Mouse (Mus musculus): ENCODE measurements around the gene Faah. TPM values are rescaled to one million over a fixed set of nuclear protein-coding genes. Genes with fewer than 3 reads are reported as not detected.

Gene Faah
- polyA plus RNA-seq, 1 experiment: 133 TPM

- TF ChIP-seq POLR2A (IDR thresholded peaks at IDR 0.05; ENCODE audit: extremely low read depth, insufficient read depth, low read length): no peak
- no peak for TF ChIP-seq CTCF (IDR thresholded peaks at IDR 0.05; ENCODE audit: extremely low read depth, insufficient read depth, low read length)
- Histone ChIP-seq H3K4me3 (ENCODE audit: insufficient read depth, low read length) (no peak overlapping the region), H3K4me1 (ENCODE audit: control insufficient read depth, insufficient read depth, low read length) (no peaks in the 10 kb centered on the region), H3K27ac (ENCODE audit: insufficient read depth, low read length) (no peak overlapping the region)
Observed at GRCm38 (mm10) chr4:115984967-115985366, 32.8 kb downstream of the Faah start.

DNA sequence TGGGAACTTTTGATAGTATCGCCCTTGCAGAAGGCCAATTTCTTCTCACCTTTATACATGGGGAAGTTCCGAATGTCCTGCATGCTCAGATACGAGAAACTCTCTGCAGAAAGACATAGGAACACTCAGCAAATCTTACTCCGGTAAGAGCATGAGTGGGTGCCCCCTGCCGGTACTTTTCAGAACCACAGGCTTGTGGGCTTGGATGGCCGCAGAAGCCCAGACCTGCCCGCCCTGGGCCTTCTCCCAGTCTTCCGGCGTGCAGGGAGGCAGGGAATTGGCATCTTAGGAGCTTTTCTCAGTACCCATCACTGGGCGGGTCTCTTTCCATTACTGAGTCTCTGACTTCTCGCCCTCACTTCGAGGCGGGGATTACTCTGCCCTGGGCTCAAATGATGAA, 33.6 kb downstream of the Faah start:
- H3K27ac ChIP-seq (ENCODE audit: insufficient read depth, low read length): no peak overlapping the region
- H3K4me3 ChIP-seq (ENCODE audit: insufficient read depth, low read length): no peak overlapping the region
- H3K4me1 ChIP-seq (ENCODE audit: control insufficient read depth, insufficient read depth, low read length): no peaks in the 10 kb centered on the region; the same call in 1 of the 2 replicates
- TF ChIP-seq POLR2A (IDR thresholded peaks at IDR 0.05; ENCODE audit: extremely low read depth, insufficient read depth, low read length) (no peak), CTCF (IDR thresholded peaks at IDR 0.05; ENCODE audit: extremely low read depth, insufficient read depth, low read length) (peak; percentile 63)

DNA sequence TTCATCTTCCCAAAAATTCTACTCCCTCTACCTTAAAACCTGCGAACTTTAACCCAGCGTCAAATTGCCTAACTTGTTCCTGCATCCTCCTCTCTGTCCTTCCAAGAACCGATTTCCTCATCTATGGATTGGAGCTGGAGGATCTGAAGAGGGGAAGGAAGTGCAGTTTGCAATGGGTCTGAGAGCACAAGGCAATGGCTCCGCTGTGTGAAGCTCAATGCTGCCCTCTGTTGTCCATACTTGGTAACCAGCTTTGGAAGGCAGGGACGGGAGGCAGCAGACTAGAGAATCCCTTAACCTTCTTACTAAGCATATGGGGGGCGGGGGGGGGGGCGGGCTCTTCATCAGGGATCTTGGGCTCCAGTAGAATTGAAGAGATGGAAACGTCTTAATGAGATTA, 37.0 kb downstream of the Faah start:
- no peaks in the 10 kb centered on the region; the same call in 1 of the 2 replicates for H3K4me1 ChIP-seq (ENCODE audit: control insufficient read depth, insufficient read depth, low read length)
- TF ChIP-seq CTCF (IDR thresholded peaks at IDR 0.05; ENCODE audit: extremely low read depth, insufficient read depth, low read length) (peak; percentile 96), POLR2A (IDR thresholded peaks at IDR 0.05; ENCODE audit: extremely low read depth, insufficient read depth, low read length) (no peak)
- no peak overlapping the region for H3K4me3 ChIP-seq (ENCODE audit: insufficient read depth, low read length)
- no peak overlapping the region for H3K27ac ChIP-seq (ENCODE audit: insufficient read depth, low read length)

DNA sequence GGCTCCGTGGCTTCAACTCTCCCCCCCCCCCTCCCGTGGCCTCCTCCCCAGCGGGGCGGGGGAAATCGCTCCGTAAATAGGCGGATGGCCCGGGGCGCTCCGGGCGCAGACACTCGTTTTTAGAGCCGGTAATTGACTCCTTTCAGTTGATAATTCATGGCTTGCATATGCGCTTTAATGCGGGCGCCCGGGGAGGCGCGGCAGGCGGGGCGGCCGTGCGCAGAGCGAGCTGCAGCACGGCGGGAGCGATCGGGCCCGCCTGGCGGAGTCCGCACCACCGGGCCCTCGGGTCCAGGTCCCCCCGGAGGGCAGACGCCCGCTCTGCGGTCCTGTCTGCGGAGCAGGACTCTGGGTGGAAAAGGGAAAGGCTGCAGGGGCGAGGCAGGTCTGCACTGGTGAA, 38.3 kb downstream of the Faah start:
- no peak overlapping the region for H3K27ac ChIP-seq (ENCODE audit: insufficient read depth, low read length)
- no peaks in the 10 kb centered on the region; the same call in 1 of the 2 replicates for H3K4me1 ChIP-seq (ENCODE audit: control insufficient read depth, insufficient read depth, low read length)
- H3K4me3 ChIP-seq (ENCODE audit: insufficient read depth, low read length): peak overlapping the region; percentile 21; the same call in 1 of the 2 replicates
- TF ChIP-seq CTCF (IDR thresholded peaks at IDR 0.05; ENCODE audit: extremely low read depth, insufficient read depth, low read length) (no peak), POLR2A (IDR thresholded peaks at IDR 0.05; ENCODE audit: extremely low read depth, insufficient read depth, low read length) (no peak)

DNA sequence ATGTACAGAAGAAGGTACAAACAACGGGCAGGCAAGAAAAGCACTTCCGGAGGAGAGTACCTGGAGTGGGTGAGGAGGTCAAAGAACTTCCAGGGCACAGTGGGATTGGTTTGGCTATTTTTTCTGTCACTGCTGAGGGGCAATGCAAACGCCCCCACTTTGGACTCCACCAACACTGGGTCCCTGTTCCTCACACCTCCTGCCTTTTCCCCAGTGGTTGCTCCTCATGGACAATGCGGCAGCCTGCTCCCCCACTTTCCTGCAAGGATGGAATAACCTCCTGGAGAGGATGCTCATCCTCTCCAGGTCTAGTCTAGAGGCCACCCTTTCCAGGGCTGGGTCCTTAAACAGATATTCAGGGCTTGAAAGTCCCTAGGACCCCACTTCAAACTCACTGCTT, 38.8 kb downstream of the Faah start:
- Histone ChIP-seq H3K4me1 (ENCODE audit: control insufficient read depth, insufficient read depth, low read length) (no peaks in the 10 kb centered on the region; the same call in 1 of the 2 replicates), H3K4me3 (ENCODE audit: insufficient read depth, low read length) (no peak overlapping the region), H3K27ac (ENCODE audit: insufficient read depth, low read length) (no peak overlapping the region)
- no peak for TF ChIP-seq CTCF (IDR thresholded peaks at IDR 0.05; ENCODE audit: extremely low read depth, insufficient read depth, low read length)
- TF ChIP-seq POLR2A (IDR thresholded peaks at IDR 0.05; ENCODE audit: extremely low read depth, insufficient read depth, low read length): no peak

DNA sequence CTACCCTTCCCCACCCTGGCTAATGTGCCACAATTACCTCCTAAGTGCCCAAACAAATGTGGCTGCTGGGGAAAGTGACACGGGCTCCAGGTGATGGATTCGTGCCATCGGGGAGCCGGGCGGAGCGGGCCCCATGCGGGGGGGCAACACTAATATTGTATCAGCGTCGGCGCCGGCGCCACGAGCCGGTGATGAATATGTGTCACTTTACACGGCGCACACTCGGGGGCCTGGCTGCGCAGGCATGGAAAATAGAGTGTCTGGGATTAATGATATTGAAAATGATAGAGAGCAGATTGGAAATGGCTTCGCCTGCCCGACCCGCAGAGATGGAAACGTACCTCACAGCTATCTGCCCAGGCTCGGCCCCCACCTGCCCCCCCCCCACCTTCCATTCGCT, 45.2 kb downstream of the Faah start:
- no peaks in the 10 kb centered on the region for H3K4me1 ChIP-seq (ENCODE audit: control insufficient read depth, insufficient read depth, low read length)
- TF ChIP-seq CTCF (IDR thresholded peaks at IDR 0.05; ENCODE audit: extremely low read depth, insufficient read depth, low read length): no peak
- TF ChIP-seq POLR2A (IDR thresholded peaks at IDR 0.05; ENCODE audit: extremely low read depth, insufficient read depth, low read length): no peak
- no peak overlapping the region for H3K27ac ChIP-seq (ENCODE audit: insufficient read depth, low read length)
- H3K4me3 ChIP-seq (ENCODE audit: insufficient read depth, low read length): no peak overlapping the region

DNA sequence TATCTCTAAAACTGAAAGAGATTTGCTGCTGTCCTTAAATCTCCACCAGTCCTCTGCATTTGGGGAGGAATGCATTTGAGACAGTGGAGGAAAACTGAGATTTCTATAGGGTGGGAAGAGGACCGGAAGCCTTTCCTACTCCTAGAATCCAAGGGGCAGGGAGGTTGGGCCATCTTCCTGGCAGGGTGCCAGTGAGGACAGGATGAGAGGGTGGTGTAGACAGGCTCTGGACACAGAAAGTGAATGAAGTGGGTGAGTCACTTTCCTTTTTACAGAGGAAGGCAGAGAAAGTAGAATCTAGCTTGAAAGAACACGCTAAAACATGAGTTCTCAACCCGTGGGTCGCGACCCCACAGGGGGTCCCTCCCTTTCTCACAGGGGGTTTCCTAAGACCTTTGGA, 53.3 kb downstream of the Faah start:
- Histone ChIP-seq H3K27ac (ENCODE audit: insufficient read depth, low read length) (no peak overlapping the region), H3K4me1 (ENCODE audit: control insufficient read depth, insufficient read depth, low read length) (no peaks in the 10 kb centered on the region), H3K4me3 (ENCODE audit: insufficient read depth, low read length) (no peak overlapping the region)
- TF ChIP-seq CTCF (IDR thresholded peaks at IDR 0.05; ENCODE audit: extremely low read depth, insufficient read depth, low read length): no peak
- no peak for TF ChIP-seq POLR2A (IDR thresholded peaks at IDR 0.05; ENCODE audit: extremely low read depth, insufficient read depth, low read length)

DNA sequence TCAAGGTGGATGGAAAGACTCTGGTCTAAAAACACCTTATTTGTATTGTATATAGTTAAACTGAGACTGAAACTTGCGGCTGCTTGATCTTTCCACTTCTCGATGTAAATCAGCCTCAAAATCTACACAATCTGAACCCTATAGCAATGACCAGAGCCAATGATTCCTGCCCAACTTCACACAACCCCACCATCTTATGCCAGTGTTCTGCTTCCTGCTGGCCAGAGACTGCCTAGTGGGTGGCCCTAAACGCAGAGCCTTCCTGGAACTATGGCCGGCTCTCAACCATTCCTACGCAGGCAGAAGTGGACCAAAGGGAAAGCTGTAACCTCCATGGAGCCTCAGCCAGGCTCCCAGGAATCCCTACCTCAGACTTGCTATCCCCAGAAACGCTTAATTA, 54.0 kb downstream of the Faah start:
- no peaks in the 10 kb centered on the region for H3K4me1 ChIP-seq (ENCODE audit: control insufficient read depth, insufficient read depth, low read length)
- H3K27ac ChIP-seq (ENCODE audit: insufficient read depth, low read length): no peak overlapping the region
- no peak for TF ChIP-seq CTCF (IDR thresholded peaks at IDR 0.05; ENCODE audit: extremely low read depth, insufficient read depth, low read length)
- no peak overlapping the region for H3K4me3 ChIP-seq (ENCODE audit: insufficient read depth, low read length)

DNA sequence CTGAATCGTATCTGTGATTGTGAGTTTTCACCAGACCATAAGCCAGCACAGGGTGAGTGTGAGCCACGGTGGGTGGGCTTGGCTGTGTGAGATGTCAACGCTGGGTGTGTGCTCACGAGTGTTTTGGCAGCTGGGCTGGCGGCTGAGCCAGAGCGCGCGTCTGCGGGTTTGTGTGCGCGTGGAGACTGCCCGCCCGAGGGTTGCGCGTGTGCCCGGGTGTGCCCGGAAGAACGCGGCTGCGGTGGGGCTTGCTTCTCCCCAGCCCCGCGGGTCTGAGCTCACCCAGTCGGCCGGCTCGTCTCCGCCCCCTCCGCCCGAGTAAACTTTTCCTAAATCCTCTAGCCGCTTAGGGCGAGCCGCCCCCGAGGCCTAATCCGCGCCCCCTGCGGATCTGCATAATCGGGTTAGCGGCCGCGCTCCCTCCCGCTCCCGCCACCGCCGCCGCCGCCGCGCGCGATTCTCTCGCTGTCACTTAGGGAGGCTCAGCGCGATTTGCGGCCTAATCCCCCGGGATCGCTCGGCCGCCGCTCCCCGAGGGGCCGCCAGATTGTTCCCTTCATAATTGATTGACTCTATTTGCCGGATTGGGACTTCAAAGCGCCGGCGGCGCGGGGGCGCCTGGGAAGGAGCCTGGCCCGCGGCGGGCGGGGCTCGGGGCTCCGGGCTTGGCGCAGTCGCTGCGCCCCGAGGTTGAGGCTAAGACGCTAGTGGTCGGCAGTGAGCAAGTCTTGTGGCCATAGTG, 54.9 kb downstream of the Faah start:
- Histone ChIP-seq H3K4me3 (ENCODE audit: insufficient read depth, low read length) (peak overlapping the region; percentile 40), H3K27ac (ENCODE audit: insufficient read depth, low read length) (no peak overlapping the region), H3K4me1 (ENCODE audit: control insufficient read depth, insufficient read depth, low read length) (no peaks in the 10 kb centered on the region)
- TF ChIP-seq POLR2A (IDR thresholded peaks at IDR 0.05; ENCODE audit: extremely low read depth, insufficient read depth, low read length) (no peak), CTCF (IDR thresholded peaks at IDR 0.05; ENCODE audit: extremely low read depth, insufficient read depth, low read length) (no peak)

DNA sequence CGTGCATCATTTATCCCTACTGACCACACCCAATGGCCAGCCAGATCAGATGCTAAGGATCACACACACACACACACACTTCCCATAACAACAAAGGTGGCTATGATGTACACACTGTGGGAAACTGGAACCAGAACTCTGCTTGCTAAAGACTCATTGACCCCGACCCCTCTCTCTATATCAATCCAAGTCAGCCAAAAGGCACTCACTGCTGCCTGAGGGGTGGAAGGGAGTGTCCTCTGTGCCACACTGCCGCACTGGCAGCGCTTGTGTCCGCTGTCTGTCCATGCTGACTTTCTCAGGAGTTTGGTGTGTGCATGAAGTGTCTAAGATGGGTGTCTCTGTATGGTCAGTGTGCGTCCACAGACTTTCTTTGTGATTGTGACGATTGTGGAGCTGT, 55.7 kb downstream of the Faah start:
- Histone ChIP-seq H3K27ac (ENCODE audit: insufficient read depth, low read length) (no peak overlapping the region), H3K4me1 (ENCODE audit: control insufficient read depth, insufficient read depth, low read length) (no peaks in the 10 kb centered on the region), H3K4me3 (ENCODE audit: insufficient read depth, low read length) (no peak overlapping the region; the same call in 1 of the 2 replicates)
- TF ChIP-seq POLR2A (IDR thresholded peaks at IDR 0.05; ENCODE audit: extremely low read depth, insufficient read depth, low read length): no peak
- TF ChIP-seq CTCF (IDR thresholded peaks at IDR 0.05; ENCODE audit: extremely low read depth, insufficient read depth, low read length): no peak

All from cortical plate, adult 2 months (tissue).